Mouse (Mus musculus): Measurements from ENCODE around the gene Wdr49.

Wdr49 gene

DNA sequence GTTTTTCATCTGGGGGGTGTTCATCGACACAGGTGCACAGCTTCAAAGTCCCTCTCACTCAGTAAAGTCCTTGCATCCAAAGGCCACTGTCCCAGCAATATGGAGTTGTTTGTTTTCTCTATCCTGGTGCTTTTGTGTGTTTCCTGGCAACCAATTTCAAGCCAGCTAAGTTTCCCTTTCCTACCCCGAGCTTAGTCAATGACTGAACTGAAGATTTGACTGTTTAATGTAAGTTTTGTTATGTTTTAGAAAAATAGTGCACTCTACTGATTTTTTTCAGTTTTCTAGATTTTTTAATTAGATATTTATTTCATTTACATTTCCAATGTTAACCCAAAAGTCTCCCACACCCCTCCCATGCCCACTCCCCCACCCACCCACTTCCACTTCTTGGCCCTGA lies at the start of gene Wdr49:
Wdr49 (minus strand) TSS at position 101 of the 400 bp plus-strand sequence.
- DNase-seq (ENCODE audit: low read depth, low spot score) = no peak

GRCm38 (mm10) chr3:75531074-75531473 lies 49.1 kb upstream of the Wdr49 start:
- DNase-seq (ENCODE audit: low read depth, low spot score) = no peak

DNA sequence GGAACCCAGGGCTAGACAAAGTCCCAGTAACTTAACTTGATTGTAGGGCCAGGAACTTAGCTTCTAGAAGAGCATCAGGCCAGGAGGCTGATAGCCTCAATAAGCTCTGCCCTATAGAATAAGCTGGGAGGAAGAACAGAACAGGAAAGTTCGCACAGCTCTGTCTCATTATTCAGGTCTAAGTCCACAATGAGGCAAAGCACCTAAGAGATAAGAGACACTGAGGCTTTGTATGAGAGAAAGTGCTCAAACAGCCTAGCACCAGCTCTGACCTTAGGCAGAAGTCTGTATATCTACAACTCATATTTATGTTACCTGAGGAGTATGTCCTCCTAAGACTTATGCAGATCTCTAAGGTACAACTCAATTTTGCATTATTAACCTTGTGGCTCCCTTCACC lies 40.6 kb upstream of the Wdr49 start:
- DNase-seq (ENCODE audit: low read depth, low spot score) = no peak

GRCm38 (mm10) chr3:75521314-75521713 lies 39.4 kb upstream of the Wdr49 start:
- DNase-seq (ENCODE audit: low read depth, low spot score) = no peak

GRCm38 (mm10) chr3:75517631-75518250 lies 35.8 kb upstream of the Wdr49 start:
- no peak for DNase-seq (ENCODE audit: low read depth, low spot score)

- DNase-seq (ENCODE audit: low read depth, low spot score) = no peak
Observed at GRCm38 (mm10) chr3:75498961-75499960, 17.3 kb upstream of the Wdr49 start.

DNA sequence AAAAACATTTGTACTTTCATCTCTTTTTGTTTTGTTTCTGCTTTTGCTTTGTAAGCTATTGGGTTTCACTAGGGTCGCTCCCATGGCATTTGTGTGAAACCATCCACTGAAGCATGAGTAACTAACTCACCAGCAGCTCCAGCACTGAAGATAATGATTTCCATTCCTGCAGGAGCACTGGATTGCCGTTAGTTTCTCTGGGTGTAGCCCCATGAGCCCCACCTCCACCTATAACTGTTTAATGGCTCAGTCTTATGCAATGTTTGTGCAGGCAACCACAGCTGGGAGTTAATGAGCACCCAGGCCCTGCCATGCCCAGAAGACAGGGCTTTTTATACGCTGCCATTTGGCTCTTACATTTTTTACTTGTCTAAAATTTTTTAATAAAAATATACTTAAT lies 11.0 kb upstream of the Wdr49 start:
- DNase-seq (ENCODE audit: low read depth, low spot score) = no peak

- DNase-seq (ENCODE audit: low read depth, low spot score) = no peak
Observed at GRCm38 (mm10) chr3:75475106-75475505, 6.8 kb downstream of the Wdr49 start.

DNA sequence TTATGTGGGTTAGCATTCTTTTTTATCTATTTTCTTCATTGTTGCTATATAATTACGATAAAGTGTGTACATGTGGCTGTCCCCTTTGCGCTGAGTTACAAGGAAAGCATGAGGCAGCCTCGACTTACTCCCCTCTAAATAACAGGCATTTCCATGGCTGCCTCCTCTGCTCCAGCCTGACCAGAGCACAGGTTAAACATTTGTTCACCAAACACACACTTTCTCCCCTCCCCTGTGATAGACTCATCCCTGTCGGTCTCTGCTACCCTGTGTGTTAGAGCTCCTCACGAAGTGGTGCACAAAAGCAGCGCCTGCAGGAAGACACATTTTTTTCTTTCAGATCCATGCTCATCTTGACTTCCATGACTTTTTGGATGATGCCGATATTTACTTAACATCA lies 7.3 kb downstream of the Wdr49 start:
- no peak for DNase-seq (ENCODE audit: low read depth, low spot score)

DNA sequence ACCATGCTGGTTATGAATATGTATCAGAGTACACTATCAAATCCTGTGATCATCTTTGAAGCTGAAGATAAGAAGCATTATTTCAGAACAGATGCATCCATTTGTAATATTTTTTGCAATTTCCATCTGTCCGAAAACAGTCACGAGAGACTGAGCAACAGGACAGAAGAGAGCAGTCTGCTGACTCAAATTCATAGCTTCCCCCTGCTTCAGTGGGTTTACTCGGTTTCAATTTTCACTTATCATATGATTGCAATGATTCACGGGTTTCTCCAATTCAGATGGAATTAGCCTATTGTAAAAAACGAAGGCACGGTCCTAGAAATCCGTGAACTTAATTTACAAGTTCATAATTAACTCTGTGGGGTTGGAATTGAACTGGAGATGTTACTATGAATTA lies 13.8 kb downstream of the Wdr49 start:
- DNase-seq (ENCODE audit: low read depth, low spot score) = no peak

GRCm38 (mm10) chr3:75430564-75431181 lies 51.3 kb downstream of the Wdr49 start:
- no peak for DNase-seq (ENCODE audit: low read depth, low spot score)

DNA sequence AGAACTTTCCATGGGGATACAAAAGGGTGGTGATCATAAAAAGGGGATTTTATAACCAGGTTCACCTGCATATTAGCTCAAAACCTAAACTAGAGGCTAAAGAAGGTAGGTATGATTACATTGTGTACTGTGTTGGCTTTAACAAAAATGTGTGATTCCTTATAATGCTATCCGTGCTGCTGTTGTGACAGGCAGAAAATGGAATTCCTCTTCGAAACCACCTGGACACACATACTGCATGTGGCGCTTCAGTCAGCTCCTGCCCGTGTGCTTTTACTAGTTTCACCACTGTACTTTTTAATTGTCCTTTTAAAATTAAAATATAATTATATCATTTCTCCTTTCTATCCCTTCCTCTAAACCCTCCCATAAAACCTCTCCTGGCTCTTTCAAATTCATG lies 86.0 kb downstream of the Wdr49 start:
- no peak for DNase-seq (ENCODE audit: low read depth, low spot score)

DNA sequence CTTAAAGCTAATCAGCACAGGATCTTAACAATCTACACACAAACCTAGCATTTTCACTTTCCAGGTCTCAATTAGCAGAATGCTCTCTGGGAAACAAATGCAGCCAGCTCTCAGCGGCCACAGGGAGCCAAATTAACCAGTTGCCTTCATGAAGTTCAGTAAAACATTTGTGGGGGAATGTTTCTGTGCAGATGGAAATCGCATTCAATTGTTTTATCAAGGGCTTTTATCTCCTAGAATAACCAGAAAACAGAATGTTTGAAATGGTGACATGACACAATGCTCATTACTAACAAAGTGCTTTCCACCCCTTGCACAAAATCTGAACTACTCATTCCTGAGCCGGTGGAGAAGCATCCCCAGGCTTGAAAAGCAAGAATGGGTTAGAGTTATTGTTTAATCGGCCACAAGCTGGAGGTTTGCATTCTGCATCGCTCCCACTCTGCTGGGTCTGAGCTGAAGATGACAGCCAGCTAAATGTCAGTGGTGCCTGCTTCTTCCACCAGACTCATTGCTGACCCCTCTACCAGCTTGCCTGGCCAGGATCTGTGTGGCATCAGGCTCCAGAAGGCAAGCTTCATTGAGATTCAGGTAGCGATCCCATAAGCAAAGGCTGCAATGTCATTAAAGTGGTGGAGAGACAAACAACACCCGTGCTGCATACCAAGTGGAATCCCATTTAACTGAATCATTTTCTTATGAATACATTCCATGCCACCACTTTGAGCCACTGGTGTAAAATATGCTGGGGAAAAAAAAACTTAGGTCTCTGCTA lies 86.6 kb downstream of the Wdr49 start:
- DNase-seq (ENCODE audit: low read depth, low spot score) = no peak

GRCm38 (mm10) chr3:75394487-75394886 lies 87.5 kb downstream of the Wdr49 start:
- DNase-seq (ENCODE audit: low read depth, low spot score) = no peak

GRCm38 (mm10) chr3:75381776-75382175 lies 100.2 kb downstream of the Wdr49 start:
- no peak for DNase-seq (ENCODE audit: low read depth, low spot score)

DNA sequence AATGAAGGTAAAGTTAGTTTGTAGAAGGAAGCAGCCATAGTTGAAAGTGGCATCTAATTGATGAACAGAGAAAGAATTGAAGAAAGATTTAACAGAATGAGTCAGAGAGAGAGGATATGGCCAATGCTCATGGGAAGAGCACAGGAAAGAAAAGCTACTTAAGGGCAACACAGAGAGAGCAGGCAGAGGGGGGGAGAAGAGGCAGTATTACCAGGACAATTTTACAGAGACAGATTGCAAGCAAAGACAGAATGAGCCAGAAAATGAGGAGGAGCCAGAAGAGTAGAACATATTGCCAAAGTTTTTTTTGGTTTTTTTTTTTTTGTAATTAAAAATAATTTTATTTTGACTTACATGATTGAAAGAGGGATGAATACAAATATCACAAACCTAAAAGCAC lies 128.0 kb downstream of the Wdr49 start:
- no peak for DNase-seq (ENCODE audit: low read depth, low spot score)

DNA sequence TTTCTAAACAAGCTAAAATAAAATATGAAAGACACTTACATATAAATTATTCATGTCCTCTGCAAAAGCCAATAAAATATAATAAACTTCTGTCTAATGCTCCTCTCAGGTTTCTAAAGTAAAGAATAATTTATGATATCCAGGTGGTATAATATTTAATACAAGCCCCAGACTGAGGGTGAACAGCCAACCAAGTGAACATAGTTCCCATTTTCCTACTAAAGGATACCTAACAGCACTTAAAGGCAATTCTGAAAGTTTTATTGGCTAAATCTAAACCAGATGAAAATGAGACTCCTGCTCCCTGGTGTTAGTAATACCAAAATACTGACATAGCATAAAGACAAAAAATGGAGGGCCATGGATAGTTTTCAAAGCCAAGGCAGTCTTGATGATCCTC lies 144.8 kb downstream of the Wdr49 start:
- no peak for DNase-seq (ENCODE audit: low read depth, low spot score)

GRCm38 (mm10) chr3:75320999-75321398 lies 161.0 kb downstream of the Wdr49 start:
- DNase-seq (ENCODE audit: low read depth, low spot score) = no peak

DNA sequence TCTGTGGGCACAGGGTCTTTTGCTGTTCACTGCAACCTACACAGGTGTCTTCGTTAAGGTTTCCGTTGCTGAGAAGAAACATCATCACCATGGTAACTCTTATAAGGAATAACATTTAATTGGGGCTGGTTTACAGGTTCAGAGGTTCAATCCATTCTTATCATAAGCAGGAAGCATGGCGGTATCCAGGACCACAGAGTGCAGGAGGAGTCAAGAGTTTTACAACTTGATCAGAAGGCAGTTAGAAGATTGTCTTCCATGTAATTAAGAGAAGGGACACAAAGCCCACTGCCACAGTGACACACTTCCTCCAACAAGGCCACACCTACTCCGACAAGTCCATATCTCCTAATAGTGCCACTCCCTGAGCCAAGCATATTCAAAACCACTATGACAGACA lies 173.1 kb downstream of the Wdr49 start:
- DNase-seq (ENCODE audit: low read depth, low spot score) = no peak

GRCm38 (mm10) chr3:75308228-75308627 lies 173.7 kb downstream of the Wdr49 start:
- no peak for DNase-seq (ENCODE audit: low read depth, low spot score)

- DNase-seq (ENCODE audit: low read depth, low spot score) = no peak
Observed at GRCm38 (mm10) chr3:75305584-75305983, 176.4 kb downstream of the Wdr49 start.

GRCm38 (mm10) chr3:75304621-75305020 lies 177.3 kb downstream of the Wdr49 start:
- no peak for DNase-seq (ENCODE audit: low read depth, low spot score)
